Mouse (Mus musculus) CH12.LX (cell line): ENCODE data around the gene Wnt9a. TPM values are rescaled to one million over a fixed set of nuclear protein-coding genes. Genes with fewer than 3 reads are reported as not detected.

Source experiments
- DNase-seq: peaks from one replicate; pipeline ENCODE4 v3.0.0-alpha.2; 2013; ENCODE audit errors: extremely low read depth
- H3K27ac ChIP-seq: 2 replicates; pipeline ENCODE4 v1.5.1; 2012; ENCODE audit warnings: low read depth, mild to moderate bottlenecking, control low read depth, moderate library complexity; ENCODE audit not compliant: insufficient read depth
- H3K27me3 ChIP-seq: replicated peaks from 2 replicates; pipeline ENCODE3; 2012; ENCODE audit warnings: inconsistent platforms
- H3K36me3 ChIP-seq, 2 experiments: replicated peaks in 1 of 2; 2 replicates each; pipeline versions ENCODE3 to v1.6.1; 2012; ENCODE audit warnings: inconsistent platforms in 1 of 2, low read length in 1 of 2, mild to moderate bottlenecking in 1 of 2, mixed read lengths in 1 of 2, moderate library complexity in 1 of 2; ENCODE audit not compliant: control insufficient read depth in 1 of 2, insufficient read depth in 1 of 2
- H3K4me1 ChIP-seq, 2 experiments: 2 replicates each; pipeline ENCODE4 v1.6.1; 2012; ENCODE audit warnings: inconsistent platforms in 1 of 2, moderate library complexity in 1 of 2; ENCODE audit not compliant: insufficient read depth in 2 of 2, control insufficient read depth in 1 of 2
- H3K4me2 ChIP-seq: 2 replicates; pipeline ENCODE4 v1.6.1; 2012; ENCODE audit warnings: low read depth, mild to moderate bottlenecking, control low read depth; ENCODE audit not compliant: poor library complexity, insufficient read depth, severe bottlenecking
- H3K4me3 ChIP-seq, 3 experiments: fragments of 150-350 bp in 1 of 3; sonication (generic) in 1 of 3; replicated peaks in 1 of 3; 2 replicates each; pipeline versions ENCODE3 to v1.5.1; 2011 to 2012; ENCODE audit warnings: low read depth in 2 of 3, low read length in 2 of 3, mild to moderate bottlenecking in 2 of 3, moderate library complexity in 2 of 3, control low read depth in 1 of 3, improper control_type of control experiment in 1 of 3, inconsistent platforms in 1 of 3, mixed read lengths in 1 of 3; ENCODE audit not compliant: poor library complexity in 1 of 3
- H3K79me2 ChIP-seq: replicated peaks from 2 replicates; pipeline ENCODE4 v1.6.1; 2012; ENCODE audit warnings: mild to moderate bottlenecking, moderate library complexity; ENCODE audit not compliant: control insufficient read depth, poor library complexity, insufficient read depth, severe bottlenecking; ENCODE audit errors: extremely low read depth
- H3K9ac ChIP-seq: 2 replicates; pipeline ENCODE4 v1.6.1; 2012; ENCODE audit warnings: low read depth, mild to moderate bottlenecking, control low read depth, moderate library complexity; ENCODE audit not compliant: insufficient read depth
- H3K9me3 ChIP-seq: replicated peaks from 2 replicates; pipeline ENCODE3; 2012; ENCODE audit warnings: low read length, inconsistent platforms, mixed read lengths
- BHLHE40 ChIP-seq: IDR thresholded peaks from 2 replicates; pipeline ENCODE4 v1.6.1; 2011; ENCODE audit warnings: mild to moderate bottlenecking, low read depth, low read length, improper control_type of control experiment
- CHD1 ChIP-seq: IDR thresholded peaks from 2 replicates; pipeline ENCODE4 v1.6.1; 2012; ENCODE audit warnings: low read depth, low read length, improper control_type of control experiment, inconsistent platforms
- CTCF ChIP-seq, 2 experiments: IDR thresholded peaks in 1 of 2; conservative IDR thresholded peaks in 1 of 2; 2 replicates each; pipeline ENCODE4 v1.5.1; 2011 to 2012; ENCODE audit warnings: low read depth in 2 of 2, low read length in 2 of 2, improper control_type of control experiment in 1 of 2, inconsistent platforms in 1 of 2, mild to moderate bottlenecking in 1 of 2, moderate library complexity in 1 of 2
- E2F4 ChIP-seq: IDR thresholded peaks from 2 replicates; pipeline ENCODE4 v1.6.1; 2011; ENCODE audit warnings: low read depth, low read length, improper control_type of control experiment; ENCODE audit not compliant: insufficient replicate concordance
- EP300 ChIP-seq: IDR thresholded peaks from 2 replicates; pipeline ENCODE4 v1.6.1; 2011; ENCODE audit warnings: low read length, improper control_type of control experiment
- GABPA ChIP-seq: IDR thresholded peaks from 2 replicates; pipeline ENCODE4 v1.6.1; 2012; ENCODE audit warnings: low read depth, low read length, improper control_type of control experiment, inconsistent platforms; ENCODE audit not compliant: insufficient replicate concordance
- HCFC1 ChIP-seq: IDR thresholded peaks from 2 replicates; pipeline ENCODE4 v1.6.1; 2012; ENCODE audit warnings: low read depth, mild to moderate bottlenecking, inconsistent platforms, low read length, improper control_type of control experiment
- IRF4 ChIP-seq: IDR thresholded peaks from 2 replicates; pipeline ENCODE4 v1.6.1; 2014; ENCODE audit warnings: low read depth, mild to moderate bottlenecking, inconsistent platforms, low read length, improper control_type of control experiment
- KAT2A ChIP-seq: IDR thresholded peaks from 2 replicates; pipeline ENCODE4 v1.6.1; 2012; ENCODE audit warnings: low read length, improper control_type of control experiment, inconsistent platforms; ENCODE audit not compliant: insufficient replicate concordance
- MAFK ChIP-seq: IDR thresholded peaks from 2 replicates; pipeline ENCODE4 v1.6.1; 2011; ENCODE audit warnings: low read length, improper control_type of control experiment; ENCODE audit not compliant: insufficient replicate concordance
- MAX ChIP-seq: IDR thresholded peaks from 2 replicates; pipeline ENCODE4 v1.6.1; 2011; ENCODE audit warnings: low read length, improper control_type of control experiment
- MXI1 ChIP-seq: IDR thresholded peaks from 2 replicates; pipeline ENCODE4 v1.6.1; 2011; ENCODE audit warnings: mild to moderate bottlenecking, low read depth, low read length, improper control_type of control experiment
- NELFE ChIP-seq: IDR thresholded peaks from 2 replicates; pipeline ENCODE4 v1.6.1; 2011; ENCODE audit warnings: low read depth, low read length, improper control_type of control experiment
- NRF1 ChIP-seq: IDR thresholded peaks from 2 replicates; pipeline ENCODE4 v1.6.1; 2014; ENCODE audit warnings: low read depth, mild to moderate bottlenecking, inconsistent platforms, low read length, improper control_type of control experiment, moderate library complexity
- POLR2A ChIP-seq: IDR thresholded peaks from 2 replicates; pipeline ENCODE4 v1.6.1; 2011; ENCODE audit warnings: low read depth, mild to moderate bottlenecking, improper control_type of control experiment, low read length
- RAD21 ChIP-seq: IDR thresholded peaks from 2 replicates; pipeline ENCODE4 v1.6.1; 2011; ENCODE audit warnings: low read depth, mild to moderate bottlenecking, low read length, improper control_type of control experiment, moderate library complexity
- RCOR1 ChIP-seq: conservative IDR thresholded peaks from 2 replicates; pipeline ENCODE4 v1.6.1; 2012; ENCODE audit warnings: low read depth, mild to moderate bottlenecking, inconsistent platforms, low read length, improper control_type of control experiment
- SMC3 ChIP-seq: IDR thresholded peaks from 2 replicates; pipeline ENCODE4 v1.6.1; 2011; ENCODE audit warnings: low read depth, low read length, improper control_type of control experiment
- UBTF ChIP-seq: IDR thresholded peaks from 2 replicates; pipeline ENCODE4 v1.6.1; 2012; ENCODE audit warnings: low read depth, mild to moderate bottlenecking, inconsistent platforms, low read length, improper control_type of control experiment, moderate library complexity
- USF1 ChIP-seq: IDR thresholded peaks from 2 replicates; pipeline ENCODE4 v1.6.1; 2014; ENCODE audit warnings: low read depth, mild to moderate bottlenecking, inconsistent platforms, low read length, improper control_type of control experiment
- ZKSCAN1 ChIP-seq: IDR thresholded peaks from 2 replicates; pipeline ENCODE4 v1.6.1; 2012; ENCODE audit warnings: low read depth, inconsistent platforms, low read length, improper control_type of control experiment, borderline replicate concordance
- dilution Hi-C: fragments of 300-500 bp; cut with MboI; formaldehyde crosslinking; loops from 2 replicates; pipeline ENCODE4 v1.14.3; 2020; ENCODE audit warnings: low sequenced_read_pairs; ENCODE audit not compliant: extremely low pct_unique_long_range_greater_than_20kb, extremely low pct_ligation_motif_present
- in situ Hi-C: fragments of 300-500 bp; cut with MboI; formaldehyde crosslinking; loops from 3 replicates; pipeline ENCODE4 v1.14.3; 2019; ENCODE audit warnings: low sequenced_read_pairs, low pct_ligation_motif_present, low pct_unique_long_range_greater_than_20kb, mixed read lengths
- polyA plus RNA-seq: library from polyadenylated mRNA; unstranded; fragments of >175 nt; gene quantifications from 2 replicates; pipeline ENCODE4 v1.2.1, GENCODE M21; 2012; ENCODE audit warnings: low read depth; ENCODE audit not compliant: insufficient read length
- total RNA-seq, 2 experiments: library from RNA; depleted of rRNA; stranded (reverse); fragments of 300-350 nt in 1 of 2; fragments of >200 nt in 1 of 2; gene quantifications; 2 replicates each; pipeline ENCODE4 v1.2.3; 2012 to 2014

Gene Wnt9a
- total and polyA plus RNA-seq, 3 experiments = not detected

GRCm38 (mm10) chr11:59284146-59284545 lies 22.6 kb upstream of the Wnt9a start:
- no peak for DNase-seq
- Histone ChIP-seq H3K9me3 (peaks cover 4% of the 10 kb centered on the region), H3K4me3 (no peak overlapping the region), H3K9ac (no peak overlapping the region), H3K36me3 (no peaks in the 10 kb centered on the region), H3K79me2 (no peaks in the 10 kb centered on the region), H3K27ac (no peak overlapping the region), H3K27me3 (peaks cover 95% of the 10 kb centered on the region), H3K4me2 (no peak overlapping the region), H3K4me1 (no peaks in the 10 kb centered on the region)
- dilution Hi-C loops (no loop called here), in situ Hi-C loops (loop anchor here (5.0 kb wide), 1 partner anchor 37 kb away; no protein-coding TSS in a partner anchor)
- TF ChIP-seq E2F4 (no peak), RAD21 (no peak), GABPA (no peak), CTCF (conservative IDR thresholded peaks at IDR 0.05 in 1 of 2, IDR thresholded peaks at IDR 0.05 in 1 of 2; ENCODE audit: low read depth in 2 of 2, low read length in 2 of 2) (no peak), RCOR1 (no peak), SMC3 (no peak), IRF4 (no peak), BHLHE40 (no peak), NELFE (no peak), KAT2A (no peak), CHD1 (no peak), NRF1 (no peak), UBTF (no peak), ZKSCAN1 (no peak), MAX (no peak), MAFK (no peak), POLR2A (no peak), EP300 (no peak)

- Histone ChIP-seq H3K4me2 (no peak overlapping the region), H3K9ac (no peak overlapping the region), H3K4me3 (no peak overlapping the region), H3K36me3 (no peaks in the 10 kb centered on the region), H3K27me3 (peaks cover 87% of the 10 kb centered on the region), H3K27ac (no peak overlapping the region), H3K4me1 (no peaks in the 10 kb centered on the region), H3K9me3 (peaks cover 16% of the 10 kb centered on the region), H3K79me2 (no peaks in the 10 kb centered on the region)
- in situ Hi-C loops = loop anchor here (10.0 kb wide), 1 partner anchor 195 kb away; no protein-coding TSS in a partner anchor
- dilution Hi-C loops = no loop called here
- no peak for DNase-seq
- TF ChIP-seq ZKSCAN1 = no peak
- no peak for TF ChIP-seq HCFC1
- no peak for TF ChIP-seq MXI1
- TF ChIP-seq RAD21 = no peak
- no peak for TF ChIP-seq NRF1
- no peak for TF ChIP-seq USF1
Measured at GRCm38 (mm10) chr11:59289706-59290105, 17.0 kb upstream of the Wnt9a start.
